Mouse (Mus musculus) adrenal gland, adult (tissue): ENCODE results near the gene Tacc3.

Source experiments
- DNase-seq, 2 experiments: peaks; one replicate each; pipeline ENCODE4 v3.0.0; 2022 to 2023; ENCODE audit warnings: low spot score in 1 of 2; ENCODE audit not compliant: inconsistent age in 2 of 2

Tacc3 gene

DNA sequence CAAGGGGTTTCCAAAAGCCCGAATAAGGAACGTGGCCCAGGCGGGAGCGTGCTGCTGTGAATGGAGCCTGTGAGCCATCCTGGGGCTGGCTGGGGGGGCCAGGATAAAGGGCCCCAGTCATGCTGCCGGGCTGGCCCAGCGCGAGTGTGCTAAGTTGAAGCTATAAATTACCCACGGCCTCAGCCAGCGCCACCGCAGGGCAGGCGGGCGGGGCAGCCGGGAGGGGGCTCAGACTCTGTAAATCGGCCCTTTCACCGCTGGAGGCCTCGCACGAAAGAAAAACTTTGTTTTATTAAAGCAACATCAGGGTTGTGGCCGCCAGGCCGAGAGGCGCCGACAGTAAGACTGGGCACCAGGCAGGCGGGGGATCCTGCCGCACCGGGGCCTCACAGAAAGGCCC is 34.5 kb downstream of the Tacc3 start:
- no peak for DNase-seq

DNA sequence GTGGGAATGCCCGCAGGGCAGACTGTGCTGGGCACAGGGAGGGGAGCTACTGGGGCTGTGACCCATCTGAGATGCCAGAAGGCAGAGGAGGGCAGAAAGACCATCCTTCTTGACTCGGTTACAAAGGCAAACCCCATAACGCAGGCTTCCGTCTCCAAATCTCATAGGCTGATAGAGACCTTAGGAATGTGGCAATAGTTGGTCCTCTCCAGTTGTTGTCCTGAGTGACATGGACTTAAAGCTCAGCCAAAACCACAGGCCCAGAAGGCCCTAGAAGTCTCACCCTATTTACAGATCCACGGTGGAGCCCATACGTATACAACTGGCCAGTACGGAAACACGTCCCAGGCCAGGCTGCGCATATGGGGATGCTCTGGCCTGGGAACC is 36.5 kb downstream of the Tacc3 start:
- DNase-seq, result no peak

DNA sequence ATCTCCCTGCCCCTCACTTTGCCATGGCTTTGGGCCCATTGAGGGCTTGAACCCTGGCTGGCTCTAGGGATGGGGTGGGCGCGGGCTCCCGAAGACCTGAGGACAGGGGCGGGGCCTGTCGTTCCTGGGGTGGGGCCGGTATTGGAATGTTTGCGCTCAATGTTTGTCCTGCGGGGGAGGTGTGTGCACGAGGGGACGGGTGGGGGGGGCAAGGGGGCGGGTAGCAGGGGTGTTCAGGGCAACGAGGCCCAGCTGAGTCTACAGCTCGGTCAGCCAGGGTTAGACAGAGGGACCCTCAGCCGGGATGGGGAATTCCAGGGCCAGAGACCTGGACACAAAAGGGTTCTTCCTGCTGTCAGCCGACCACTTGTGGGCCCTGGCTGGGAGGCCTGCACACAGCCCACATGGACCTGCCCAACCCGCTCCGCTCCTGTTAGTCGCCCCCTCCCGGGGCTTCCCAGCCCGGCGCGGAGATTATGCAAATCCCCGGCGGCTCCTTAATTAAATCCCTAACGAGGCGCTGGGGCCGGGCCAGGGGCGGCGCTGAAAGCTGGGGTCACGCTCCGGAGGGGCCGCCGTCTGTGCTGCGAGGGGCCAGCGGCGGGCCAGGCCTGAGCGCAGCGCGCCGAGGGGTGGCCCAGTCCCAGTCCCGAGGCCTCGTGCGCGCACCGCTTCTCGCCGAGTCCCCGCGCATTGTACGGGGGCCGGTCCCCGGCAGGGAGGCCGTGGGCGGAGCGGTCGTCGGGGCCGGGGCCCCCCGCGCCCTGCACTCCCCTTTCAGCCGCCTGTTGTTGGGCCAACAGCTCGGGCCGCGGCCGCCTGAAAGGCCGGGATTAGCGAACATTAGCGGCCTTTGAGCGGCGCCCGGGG is 37.2 kb downstream of the Tacc3 start:
- DNase-seq, result peak; percentile 23 to 60

- DNase-seq, result no peak
Observed at GRCm38 (mm10) chr5:33695718-33696121, 37.8 kb downstream of the Tacc3 start.

DNA sequence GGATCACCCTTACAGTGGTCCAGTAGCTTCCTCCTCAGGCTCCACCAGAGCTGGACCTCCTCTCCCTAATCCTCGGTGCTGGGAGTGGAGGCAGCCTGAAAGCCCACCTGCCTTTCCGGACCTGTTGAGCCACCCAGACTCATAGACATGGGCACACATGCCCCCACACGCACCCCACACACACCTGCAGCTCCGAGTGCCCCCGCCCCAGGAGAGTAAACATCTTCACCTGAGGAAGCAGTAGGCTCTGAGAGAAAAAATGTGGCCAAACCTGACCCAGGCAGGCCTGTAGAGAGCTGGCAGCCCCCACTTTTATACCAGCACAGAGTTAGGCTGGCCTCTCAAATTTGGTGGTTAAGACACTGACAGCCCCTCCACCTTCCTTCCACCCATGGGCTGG is 38.5 kb downstream of the Tacc3 start:
- DNase-seq, result no peak

- DNase-seq, result no peak
Observed at GRCm38 (mm10) chr5:33697534-33697933, 39.6 kb downstream of the Tacc3 start.

GRCm38 (mm10) chr5:33697947-33698512 is 40.1 kb downstream of the Tacc3 start:
- DNase-seq, result no peak

GRCm38 (mm10) chr5:33698669-33699068 is 40.7 kb downstream of the Tacc3 start:
- no peak for DNase-seq

DNA sequence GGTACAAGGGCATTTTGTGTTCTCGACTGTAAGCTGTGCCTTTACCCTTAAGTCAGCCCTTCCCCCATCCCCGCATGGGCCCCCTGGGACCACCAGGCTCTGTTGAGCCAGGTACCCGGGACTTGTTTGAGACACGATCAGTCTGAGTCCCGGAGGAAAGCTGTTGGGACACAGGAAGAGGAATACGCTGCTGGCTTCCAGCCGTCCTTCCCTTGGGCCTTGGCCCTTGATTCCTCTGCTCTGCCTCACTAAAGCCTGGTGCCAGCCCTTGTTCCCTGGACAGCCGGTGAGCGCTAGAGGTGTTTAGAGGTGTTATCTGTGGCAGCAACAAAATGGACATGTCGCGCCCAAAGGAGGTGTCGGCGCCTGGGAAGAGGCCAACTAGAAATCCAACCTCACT is 42.1 kb downstream of the Tacc3 start:
- peak in 1 of 2 experiments; percentile 69 for DNase-seq

GRCm38 (mm10) chr5:33701832-33702231 is 43.9 kb downstream of the Tacc3 start:
- DNase-seq, result no peak

DNA sequence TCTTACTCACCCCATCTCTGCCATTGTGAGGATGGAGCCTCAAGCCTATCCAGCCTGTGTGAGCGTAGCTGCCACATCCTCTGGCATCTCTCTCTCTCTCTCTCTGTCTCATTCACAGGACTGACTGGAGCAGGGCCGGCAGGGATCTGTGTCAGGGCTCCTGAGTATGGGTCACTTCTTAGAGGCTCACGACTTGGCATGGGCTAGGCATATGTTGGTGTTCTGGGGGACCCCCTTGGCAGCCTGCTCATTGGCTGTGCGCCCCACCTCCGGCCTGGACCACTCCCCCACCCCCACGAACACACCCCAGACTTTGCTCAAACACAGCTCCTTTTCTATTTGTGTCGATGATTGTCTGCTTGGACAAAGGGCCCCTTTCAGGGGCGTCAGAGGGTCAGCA is 46.1 kb downstream of the Tacc3 start:
- DNase-seq, result no peak

- DNase-seq, result no peak
Observed at GRCm38 (mm10) chr5:33704945-33705611, 47.1 kb downstream of the Tacc3 start.

DNA sequence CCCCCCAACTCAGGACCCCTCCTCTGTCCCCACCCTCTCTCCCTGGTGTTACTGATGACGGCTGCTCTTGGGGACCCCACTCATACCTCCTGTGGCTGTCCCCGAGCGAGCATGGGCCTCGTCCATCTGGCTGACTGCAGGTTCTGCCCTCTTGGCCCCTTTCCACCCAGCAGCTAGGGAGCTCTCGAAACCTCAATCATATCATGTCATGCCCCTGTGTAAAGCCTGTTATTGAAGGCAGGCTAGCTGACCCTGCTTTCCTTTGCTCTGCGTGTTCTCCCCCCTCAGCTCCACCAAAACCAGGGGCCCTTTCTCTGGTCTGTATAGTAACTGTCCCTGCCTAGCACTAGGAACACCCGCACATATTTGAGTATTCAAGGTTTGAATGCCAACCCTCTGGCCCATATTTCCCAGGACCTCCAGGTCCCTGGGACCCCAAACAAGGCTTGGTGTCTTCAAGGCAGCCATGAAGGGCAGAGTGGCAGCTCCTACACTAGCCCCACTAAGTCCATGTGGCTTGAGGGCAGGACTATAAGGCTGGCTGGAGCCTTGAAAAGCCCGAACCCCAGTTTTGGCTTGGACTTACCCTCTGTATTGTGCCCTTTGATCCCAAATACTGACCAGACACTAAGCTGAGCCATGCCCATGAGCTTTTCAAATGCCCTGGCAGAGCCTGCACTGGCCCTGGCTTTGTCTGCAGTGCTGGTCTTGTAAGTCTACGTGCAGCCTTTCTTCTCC is 47.9 kb downstream of the Tacc3 start:
- DNase-seq, result no peak

DNA sequence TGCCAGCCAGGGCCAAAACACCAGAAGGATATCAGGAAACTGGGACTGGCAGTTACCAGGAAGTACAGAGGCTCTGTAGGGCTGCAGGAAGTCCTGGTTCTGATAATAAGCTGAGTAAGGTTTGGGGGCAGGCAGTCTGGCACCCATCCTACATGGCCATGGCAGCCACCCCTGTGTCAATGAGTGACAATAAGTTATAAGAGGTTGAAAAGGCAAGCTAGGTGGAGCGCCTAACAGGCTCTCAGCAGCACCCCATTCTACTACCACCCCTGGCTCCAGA is 48.4 kb downstream of the Tacc3 start:
- DNase-seq, result no peak

DNA sequence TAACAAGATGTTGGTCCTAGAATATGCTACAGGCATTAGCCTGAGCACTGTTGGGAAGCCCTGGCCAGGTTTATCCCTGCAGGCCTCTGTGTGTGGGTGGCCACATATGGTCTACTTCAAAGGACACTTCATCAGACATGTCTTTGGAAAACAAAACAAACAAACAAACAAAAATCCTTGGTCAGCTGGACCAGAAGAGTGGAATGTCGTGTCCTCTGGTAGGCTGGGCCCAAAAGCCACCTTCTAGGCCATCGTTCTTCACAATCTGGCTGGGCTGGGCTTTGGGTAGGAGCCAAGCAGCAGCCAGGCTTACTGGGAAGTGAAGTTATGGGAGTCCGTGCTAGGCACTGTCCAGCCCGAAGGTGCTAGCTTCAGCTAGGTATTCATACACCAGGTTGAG is 49.2 kb downstream of the Tacc3 start:
- no peak for DNase-seq

- DNase-seq, result no peak
Observed at GRCm38 (mm10) chr5:33709037-33709436, 51.1 kb downstream of the Tacc3 start.

DNA sequence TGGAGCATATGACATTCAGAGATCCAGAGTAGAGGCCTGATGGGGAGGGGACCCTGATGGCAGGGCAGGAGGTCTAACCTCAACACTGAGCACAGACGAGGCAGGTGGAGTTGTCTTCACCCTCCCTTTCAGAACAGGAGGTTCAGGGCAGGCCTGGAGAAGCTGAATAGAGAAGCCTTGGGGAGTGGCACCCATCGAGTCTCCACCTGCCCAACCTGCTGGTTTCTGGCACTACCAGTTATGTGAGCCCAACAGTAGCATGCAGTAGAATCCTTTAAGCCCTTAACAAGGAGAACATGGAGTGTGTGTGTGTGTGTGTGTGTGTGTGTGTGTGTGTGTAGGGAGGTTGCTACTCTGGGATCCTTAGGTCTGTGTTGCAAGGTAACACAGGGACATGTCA is 54.6 kb downstream of the Tacc3 start:
- DNase-seq, result no peak

DNA sequence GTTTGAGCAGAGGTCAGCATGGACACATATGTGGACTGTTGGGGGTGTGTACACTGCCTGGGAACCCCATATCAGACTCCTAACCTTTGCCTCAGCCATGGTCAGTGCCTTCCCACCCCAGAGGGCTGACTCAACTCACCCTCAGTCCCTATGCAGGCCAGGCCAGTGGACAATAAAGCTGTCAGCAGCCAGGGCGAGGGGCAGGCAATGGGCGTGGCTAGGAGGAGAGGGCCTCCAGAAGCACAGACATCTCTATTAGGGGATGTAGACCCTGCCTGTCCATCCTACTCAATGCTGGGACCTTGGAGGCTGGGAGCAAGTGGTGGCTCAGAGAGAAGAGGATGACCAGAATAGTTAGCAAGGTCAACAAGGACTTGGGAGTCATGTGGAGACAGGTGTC is 57.3 kb downstream of the Tacc3 start:
- DNase-seq, result no peak

DNA sequence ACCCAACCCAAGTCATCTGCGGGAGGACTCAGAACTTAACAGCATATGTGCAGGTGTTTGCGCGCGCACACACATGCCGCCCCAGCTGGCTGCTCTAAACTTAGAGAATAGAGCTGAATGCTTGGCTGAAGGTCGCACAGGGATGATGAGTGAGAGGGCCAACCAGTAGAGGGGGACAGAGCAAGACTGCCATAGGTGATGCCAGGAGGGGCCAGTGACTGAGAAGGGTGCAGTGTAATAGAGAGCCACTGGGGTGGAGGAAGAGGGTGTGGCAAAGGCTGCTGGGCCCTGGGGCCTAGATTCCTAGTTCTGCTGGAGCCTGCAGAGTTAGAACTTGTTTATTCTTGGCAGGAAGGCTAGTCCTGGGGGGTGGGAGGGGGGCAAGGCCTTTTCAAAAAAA is 58.5 kb downstream of the Tacc3 start:
- no peak for DNase-seq

DNA sequence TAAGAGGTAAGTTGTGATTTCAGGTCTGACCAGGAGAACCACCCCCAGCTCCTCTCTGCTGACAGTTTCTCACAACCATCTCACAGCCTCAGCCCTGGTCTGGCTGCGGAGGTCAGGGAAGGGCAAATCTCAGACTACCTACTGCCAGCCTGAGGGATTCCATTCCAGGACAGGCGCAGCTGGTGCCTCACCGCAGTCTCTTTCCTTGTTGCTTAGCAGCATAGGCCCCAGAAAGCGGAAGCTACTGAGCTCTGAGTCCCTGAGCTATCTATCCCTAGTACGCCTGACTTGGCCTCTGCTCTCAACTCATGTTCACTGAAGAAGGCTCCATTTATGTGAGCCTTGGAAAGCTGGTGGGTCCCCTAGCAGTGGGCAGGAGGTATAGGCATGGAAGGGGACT is 60.5 kb downstream of the Tacc3 start:
- no peak for DNase-seq

- DNase-seq, result peak in 1 of 2 experiments; percentile 28
Observed at GRCm38 (mm10) chr5:33720852-33721490, 63.0 kb downstream of the Tacc3 start.
